Mouse (Mus musculus) hindbrain, postnatal 0 days (tissue): ENCODE data around the gene Fzd2. TPM values are rescaled to one million over a fixed set of nuclear protein-coding genes. Genes with fewer than 3 reads are reported as not detected.

Experiments used
- ATAC-seq: fragments of 200-750 bp; cut with Nextera tagmentation; 2 replicates; pipeline ENCODE4 v1.8.0; 2017; ENCODE audit warnings: mild to moderate bottlenecking, moderate TSS enrichment, moderate library complexity
- DNase-seq: peaks from one replicate; pipeline ENCODE4 v3.0.0-alpha.2; 2015; ENCODE audit warnings: low spot score
- H3K27ac ChIP-seq: fragments of 300-500 bp; sonication (generic); 2 replicates; pipeline ENCODE4 v1.5.1; 2014; ENCODE audit warnings: mild to moderate bottlenecking
- H3K27me3 ChIP-seq: fragments of 300-500 bp; sonication (generic); 2 replicates; pipeline ENCODE4 v1.6.1; 2014; ENCODE audit warnings: low read length, mixed read lengths; ENCODE audit not compliant: insufficient read depth
- H3K36me3 ChIP-seq: fragments of 300-500 bp; sonication (generic); 2 replicates; pipeline ENCODE4 v1.6.1; 2014; ENCODE audit warnings: low read length, mixed read lengths; ENCODE audit not compliant: insufficient read depth
- H3K4me1 ChIP-seq: fragments of 300-500 bp; sonication (generic); 2 replicates; pipeline ENCODE4 v1.6.1; 2014; ENCODE audit warnings: antibody characterized with exemption, low read length, mixed read lengths; ENCODE audit not compliant: insufficient read depth
- H3K4me2 ChIP-seq: fragments of 300-500 bp; sonication (generic); 2 replicates; pipeline ENCODE4 v1.6.1; 2014; ENCODE audit warnings: low read depth, mild to moderate bottlenecking, low read length, moderate library complexity, mixed read lengths
- H3K4me3 ChIP-seq: fragments of 300-500 bp; sonication (generic); 2 replicates; pipeline ENCODE4 v1.5.1; 2014; ENCODE audit warnings: low read length
- H3K9ac ChIP-seq: fragments of 300-500 bp; sonication (generic); replicated peaks from 2 replicates; pipeline ENCODE4 v1.6.1; 2014; ENCODE audit warnings: mild to moderate bottlenecking, low read length, moderate library complexity, mixed read lengths
- H3K9me3 ChIP-seq: fragments of 300-500 bp; sonication (generic); 2 replicates; pipeline ENCODE4 v1.6.1; 2016; ENCODE audit warnings: low read length, mixed read lengths
- CTCF ChIP-seq: IDR thresholded peaks from 2 replicates; pipeline ENCODE4 v1.5.1; 2016; ENCODE audit warnings: antibody characterized with exemption, control low read depth, low read depth
- WGBS: fragments of 180-500 bp; shearing (Covaris S2); extraction: QIAGEN DNeasy Blood & Tissue Kit; methylation state at CpG from one replicate; pipeline ENCODE4 v1.1.7; 2014; 5-methylcytosine and 5-hydroxymethylcytosine counted together
- polyA plus RNA-seq: library from polyadenylated mRNA; unstranded; fragments of >200 nt; fragmentation: Nextera tagmentation; extraction: Ambion mirVana; gene quantifications from 2 replicates; pipeline ENCODE4 v1.2.1, GENCODE M21; 2015
- total RNA-seq: library from RNA; depleted of rRNA; stranded (reverse); fragments of >200 nt; gene quantifications from 2 replicates; pipeline ENCODE4 v1.2.3, GENCODE M21; 2014

The Fzd2 gene
- total and polyA plus RNA-seq, 2 experiments from 2014 or later: 6.0 to 31.7 TPM

- H3K9me3 ChIP-seq: no peaks in the 10 kb centered on the region
- no peak overlapping the region for H3K4me2 ChIP-seq
- WGBS: 21% methylated on average over 13 of the region's 13 CpGs
- TF ChIP-seq CTCF: no peak
- DNase-seq: peak; percentile 6
- ATAC-seq: no peak
- no peaks in the 10 kb centered on the region for H3K27me3 ChIP-seq
- peak overlapping the region; percentile 45; the same call in 1 of the 2 replicates for H3K27ac ChIP-seq
- peaks cover 6% of the 10 kb centered on the region for H3K4me1 ChIP-seq
- no peak overlapping the region for H3K9ac ChIP-seq
- H3K4me3 ChIP-seq: no peak overlapping the region
- H3K36me3 ChIP-seq: no peaks in the 10 kb centered on the region
Measured at GRCm38 (mm10) chr11:102582016-102582610, 22.1 kb upstream of the Fzd2 start.

- Histone ChIP-seq H3K9ac (no peak overlapping the region), H3K9me3 (no peaks in the 10 kb centered on the region), H3K27me3 (no peaks in the 10 kb centered on the region), H3K4me3 (no peak overlapping the region), H3K4me2 (no peak overlapping the region), H3K27ac (no peak overlapping the region), H3K4me1 (peaks cover 6% of the 10 kb centered on the region), H3K36me3 (no peaks in the 10 kb centered on the region)
- 30% methylated on average over 5 of the region's 5 CpGs for WGBS
- no peak for DNase-seq
- no peak for ATAC-seq
- no peak for TF ChIP-seq CTCF
Measured at GRCm38 (mm10) chr11:102582736-102583135, 21.5 kb upstream of the Fzd2 start.

- no peak for TF ChIP-seq CTCF
- ATAC-seq: no peak
- WGBS: 95% methylated on average over 4 of the region's 4 CpGs
Measured at GRCm38 (mm10) chr11:102586445-102587130, 17.6 kb upstream of the Fzd2 start.

GRCm38 (mm10) chr11:102587554-102587953 lies 16.6 kb upstream of the Fzd2 start:
- Histone ChIP-seq H3K4me2 (no peak overlapping the region), H3K27ac (no peak overlapping the region), H3K27me3 (no peaks in the 10 kb centered on the region), H3K9me3 (no peaks in the 10 kb centered on the region), H3K36me3 (no peaks in the 10 kb centered on the region), H3K9ac (no peak overlapping the region), H3K4me3 (no peak overlapping the region), H3K4me1 (no peaks in the 10 kb centered on the region)
- no peak for ATAC-seq
- 83% methylated on average over 3 of the region's 3 CpGs for WGBS
- DNase-seq: no peak
- peak; percentile 20; the same call in 1 of the 2 replicates for TF ChIP-seq CTCF

More at GRCm38 (mm10) chr11:102586445-102587130, 17.6 kb upstream of the Fzd2 start:
- H3K27me3 ChIP-seq: no peaks in the 10 kb centered on the region
- no peak overlapping the region for H3K27ac ChIP-seq
- no peaks in the 10 kb centered on the region for H3K9me3 ChIP-seq
- no peak overlapping the region for H3K9ac ChIP-seq
- no peaks in the 10 kb centered on the region for H3K36me3 ChIP-seq
- no peak for DNase-seq
- H3K4me2 ChIP-seq: no peak overlapping the region
- peaks cover under 1% of the 10 kb centered on the region; the same call in 1 of the 2 replicates for H3K4me1 ChIP-seq
- H3K4me3 ChIP-seq: no peak overlapping the region

GRCm38 (mm10) chr11:102595341-102595820 lies 8.8 kb upstream of the Fzd2 start:
- Histone ChIP-seq H3K4me2 (no peak overlapping the region), H3K36me3 (no peaks in the 10 kb centered on the region), H3K9ac (no peak overlapping the region), H3K27me3 (no peaks in the 10 kb centered on the region), H3K4me1 (no peaks in the 10 kb centered on the region), H3K27ac (no peak overlapping the region), H3K9me3 (no peaks in the 10 kb centered on the region), H3K4me3 (no peak overlapping the region)
- 11% methylated on average over 3 of the region's 4 CpGs for WGBS
- ATAC-seq (no peak), DNase-seq (no peak)
- no peak for TF ChIP-seq CTCF

- H3K36me3 ChIP-seq: no peaks in the 10 kb centered on the region
- TF ChIP-seq CTCF: peak; percentile 30; the same call in 1 of the 2 replicates
- ATAC-seq (no peak), DNase-seq (peak; percentile 18)
- no peak overlapping the region for H3K27ac ChIP-seq
- 90% methylated on average over 3 of the region's 3 CpGs for WGBS
- H3K9me3 ChIP-seq: no peaks in the 10 kb centered on the region
- H3K4me2 ChIP-seq: no peak overlapping the region
- H3K4me1 ChIP-seq: no peaks in the 10 kb centered on the region
- no peak overlapping the region for H3K4me3 ChIP-seq
- H3K9ac ChIP-seq: no peak overlapping the region
- H3K27me3 ChIP-seq: no peaks in the 10 kb centered on the region
Measured at GRCm38 (mm10) chr11:102599912-102600311, 4.3 kb upstream of the Fzd2 start.
